Mouse (Mus musculus) common myeloid progenitor, adult 5-6 weeks (primary cell): ENCODE data around the gene Rdh5. TPM values are rescaled to one million over a fixed set of nuclear protein-coding genes. Genes with fewer than 3 reads are reported as not detected.
A peak's percentile ranks its signal among the peaks of the same experiment; 100 is the strongest.

ENCODE experiments used
- ATAC-seq: replicated peaks from 2 replicates; pipeline ENCODE4 v1.8.0; 2016; ENCODE audit warnings: low read depth, mild to moderate bottlenecking, moderate TSS enrichment, inconsistent platforms; ENCODE audit not compliant: poor library complexity, severe bottlenecking
- total RNA-seq: library from RNA; stranded (forward); fragments of 200-1000, 187-1606 nt; gene quantifications from 2 replicates; pipeline ENCODE4 v1.2.3, GENCODE M21; 2017

Rdh5 gene
- 2.7 and 7.7 TPM in 2 replicates for total RNA-seq

GRCm38 (mm10) chr10:128922822-128923012, at the start of gene Rdh5:
Rdh5 (minus strand) TSS chr10:128922888.
- ATAC-seq = no peak

- no peak for ATAC-seq
Observed at GRCm38 (mm10) chr10:128970740-128971250, 48.1 kb upstream of the Rdh5 start.

GRCm38 (mm10) chr10:128968341-128968749, 45.7 kb upstream of the Rdh5 start:
- no peak for ATAC-seq

GRCm38 (mm10) chr10:128965871-128966270, 43.2 kb upstream of the Rdh5 start:
- peak; percentile 93 for ATAC-seq

GRCm38 (mm10) chr10:128964961-128965360, 42.3 kb upstream of the Rdh5 start:
- ATAC-seq = no peak

- ATAC-seq = peak; percentile 59
Observed at GRCm38 (mm10) chr10:128960590-128961584, 38.2 kb upstream of the Rdh5 start, which contains the start of gene Mettl7b. Mettl7b (minus strand) TSS chr10:128960988.

- no peak for ATAC-seq
Observed at GRCm38 (mm10) chr10:128960142-128960541, 37.5 kb upstream of the Rdh5 start.

- ATAC-seq = no peak
Observed at GRCm38 (mm10) chr10:128958340-128958739, 35.7 kb upstream of the Rdh5 start.

GRCm38 (mm10) chr10:128950208-128950887, 27.7 kb upstream of the Rdh5 start:
- ATAC-seq = no peak

- ATAC-seq = no peak
Observed at GRCm38 (mm10) chr10:128947496-128947895, 24.8 kb upstream of the Rdh5 start.

GRCm38 (mm10) chr10:128945675-128946074, 23.0 kb upstream of the Rdh5 start:
- ATAC-seq = peak; percentile 77

GRCm38 (mm10) chr10:128940475-128941061, 17.9 kb upstream of the Rdh5 start:
- no peak for ATAC-seq

- no peak for ATAC-seq
Observed at GRCm38 (mm10) chr10:128938974-128939373, 16.3 kb upstream of the Rdh5 start.

- no peak for ATAC-seq
Observed at GRCm38 (mm10) chr10:128938457-128938856, 15.8 kb upstream of the Rdh5 start.

- no peak for ATAC-seq
Observed at GRCm38 (mm10) chr10:128937756-128938390, 15.2 kb upstream of the Rdh5 start.

GRCm38 (mm10) chr10:128935826-128936440, 13.2 kb upstream of the Rdh5 start:
- ATAC-seq = 0 out of 2 replicates have a peak, but pooled peaks have one; percentile 33

- ATAC-seq = no peak
Observed at GRCm38 (mm10) chr10:128934997-128935787, 12.5 kb upstream of the Rdh5 start.

GRCm38 (mm10) chr10:128933976-128934721, 11.5 kb upstream of the Rdh5 start:
- ATAC-seq = peak; percentile 26
